Mouse (Mus musculus): ENCODE measurements around the gene Yy1.

Yy1 gene

DNA sequence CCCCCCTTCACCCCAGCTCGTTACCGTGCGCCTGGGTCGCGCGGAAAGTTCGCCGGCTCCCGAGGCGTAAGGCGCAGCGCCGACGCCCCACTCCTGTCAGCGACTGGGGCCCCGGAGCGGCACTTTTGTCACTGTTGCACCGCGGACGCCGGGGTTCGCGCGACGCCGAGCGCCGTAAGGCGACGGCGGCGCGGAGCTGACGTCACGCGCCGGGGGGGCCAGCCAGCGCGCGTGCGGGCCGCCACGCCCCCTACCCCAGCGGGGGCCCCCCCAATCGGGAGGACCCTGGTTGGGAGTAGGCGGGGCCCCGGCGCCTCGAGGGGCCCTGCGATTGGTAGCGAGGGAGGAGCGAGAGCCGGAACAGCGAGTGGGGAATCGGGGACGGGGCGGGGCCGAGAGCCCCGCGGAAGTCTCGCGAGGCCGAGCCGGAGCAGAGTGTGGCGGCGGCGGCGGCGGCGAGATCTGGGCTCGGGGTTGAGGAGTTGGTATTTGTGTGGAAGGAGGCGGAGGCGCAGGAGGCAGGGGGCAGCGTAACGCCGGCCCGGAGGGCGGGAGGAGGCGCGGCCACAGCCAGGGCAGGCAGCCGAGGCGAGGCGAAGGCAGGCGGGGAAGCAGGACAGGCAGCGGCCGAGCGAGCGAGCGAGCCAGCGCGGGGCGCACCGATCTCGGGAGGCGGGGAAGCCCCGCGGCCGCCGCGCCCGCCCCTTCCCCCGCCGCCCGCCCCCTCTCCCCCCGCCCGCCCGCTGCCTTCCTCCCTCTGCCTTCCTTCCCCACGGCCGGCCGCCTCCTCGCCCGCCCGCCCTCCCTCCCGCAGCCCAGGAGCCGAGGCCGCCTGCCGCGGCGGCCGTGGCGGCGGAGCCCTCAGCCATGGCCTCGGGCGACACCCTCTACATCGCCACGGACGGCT is at the start of gene Yy1:
Gene Yy1 (plus strand): TSS at position 428 of the 907 bp plus-strand sequence.
- peak; percentile 98 for DNase-seq

- no peak for DNase-seq
These were observed 46.8 kb upstream of the Yy1 start for GRCm38 (mm10) chr12:108745990-108746389.

GRCm38 (mm10) chr12:108749019-108749418 is 43.8 kb upstream of the Yy1 start:
- no peak for DNase-seq

- DNase-seq, result no peak
These were observed 43.3 kb upstream of the Yy1 start for GRCm38 (mm10) chr12:108749454-108749853.

DNA sequence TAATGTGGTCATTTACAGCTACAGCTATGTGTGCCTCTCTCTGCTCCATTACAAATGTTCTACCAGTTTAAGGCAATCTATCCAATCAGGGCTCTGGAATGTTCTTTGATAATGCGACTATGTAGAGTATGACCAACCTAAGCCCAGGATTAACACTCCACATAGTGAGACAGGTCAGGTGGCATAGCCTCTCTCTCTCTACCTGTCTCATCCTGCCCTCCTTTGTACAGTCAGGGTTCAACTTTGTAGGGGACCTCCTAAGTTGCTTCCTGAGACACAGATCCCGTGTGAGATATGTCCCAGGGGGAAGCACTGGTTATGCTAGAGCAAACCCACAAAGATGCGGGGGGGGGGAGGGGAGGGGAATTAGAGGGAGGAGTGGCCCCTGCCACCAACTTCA is 42.5 kb upstream of the Yy1 start:
- DNase-seq, result no peak

GRCm38 (mm10) chr12:108751790-108752189 is 41.0 kb upstream of the Yy1 start:
- peak in 1 of 2 experiments; percentile 37 for DNase-seq

GRCm38 (mm10) chr12:108755141-108755540 is 37.6 kb upstream of the Yy1 start:
- no peak for DNase-seq

DNA sequence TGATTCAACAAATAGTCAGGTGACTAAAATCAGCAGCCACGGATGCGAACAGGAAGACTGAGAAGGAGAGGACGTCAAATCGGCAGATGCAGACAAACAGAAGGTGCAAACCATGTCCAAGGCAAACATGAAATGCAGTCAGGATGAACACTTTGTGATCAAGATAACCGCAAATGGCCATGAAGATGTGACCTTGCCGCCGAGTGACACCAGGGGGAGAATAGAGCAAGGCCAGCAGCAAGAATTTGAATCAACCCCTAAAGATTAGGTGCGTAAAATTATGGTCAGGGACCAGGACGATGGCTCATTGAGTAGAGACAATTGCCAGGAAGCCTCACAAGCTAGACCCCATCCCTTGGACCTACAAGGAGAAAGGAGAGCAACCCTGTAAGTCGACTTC is 36.2 kb upstream of the Yy1 start:
- DNase-seq, result no peak

- peak; percentile 98 to 100 for DNase-seq
These were observed 35.0 kb upstream of the Yy1 start for GRCm38 (mm10) chr12:108757717-108758257.

DNA sequence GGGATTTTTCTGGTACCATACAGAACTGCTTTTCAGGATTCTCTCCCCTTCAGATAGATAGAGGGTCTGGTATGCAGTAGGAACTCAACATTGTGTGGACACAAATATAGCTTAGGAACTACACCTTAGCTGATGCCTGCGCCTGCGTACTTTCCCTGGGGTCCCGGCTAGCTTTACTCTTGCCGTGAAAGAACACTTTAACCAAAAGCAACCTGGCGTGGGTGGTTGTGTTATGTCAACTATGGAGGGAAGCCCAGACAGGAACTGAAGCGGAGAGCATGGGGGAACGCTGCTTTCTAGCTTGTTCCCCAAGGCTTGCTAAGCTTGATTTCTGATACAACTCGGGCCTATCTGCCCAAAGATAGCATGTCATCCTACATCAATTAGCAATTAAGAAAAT is 34.5 kb upstream of the Yy1 start:
- no peak for DNase-seq

- DNase-seq, result no peak
These were observed 34.1 kb upstream of the Yy1 start for GRCm38 (mm10) chr12:108758682-108759081.

DNA sequence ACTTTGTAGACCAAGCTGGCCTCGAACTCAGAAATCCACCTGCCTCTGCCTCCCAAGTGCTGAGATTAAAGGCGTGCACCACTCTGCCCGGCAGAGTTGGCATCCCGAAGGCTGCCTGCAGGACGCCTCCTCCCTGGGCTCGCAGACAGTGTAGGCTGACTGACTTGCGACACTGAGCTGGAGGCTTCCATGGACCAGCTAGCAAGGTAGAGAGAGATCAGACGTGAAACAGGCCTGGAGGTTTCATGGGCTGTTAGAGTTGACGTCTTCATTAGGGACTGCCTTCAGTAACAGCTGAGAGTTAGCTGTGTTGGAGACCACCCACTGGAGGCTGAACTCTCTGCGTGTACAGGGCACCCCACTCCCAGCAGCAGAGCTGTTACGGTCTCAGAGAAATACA is 33.5 kb upstream of the Yy1 start:
- no peak for DNase-seq

GRCm38 (mm10) chr12:108760016-108760415 is 32.8 kb upstream of the Yy1 start:
- no peak for DNase-seq

GRCm38 (mm10) chr12:108760500-108761020 is 32.2 kb upstream of the Yy1 start:
- no peak for DNase-seq

DNA sequence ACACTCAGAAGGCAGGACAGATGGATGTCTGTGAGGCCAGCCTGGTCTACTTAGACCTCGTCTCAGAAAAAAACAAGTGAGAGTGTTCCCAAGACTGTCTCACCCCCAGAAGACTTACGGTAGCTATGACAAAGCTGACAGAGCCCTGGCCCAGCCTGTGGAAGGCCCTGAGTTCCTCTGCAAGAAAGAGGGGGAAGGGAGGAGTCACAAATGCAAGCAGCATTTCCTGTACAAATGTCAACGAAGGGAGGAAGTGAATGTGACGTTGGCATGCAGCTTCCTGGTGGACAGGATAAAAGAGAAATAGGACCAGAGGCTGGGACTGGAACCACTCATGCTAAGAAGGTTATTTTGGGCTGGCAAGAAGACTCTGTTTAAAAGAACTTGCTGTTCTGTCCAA is 31.6 kb upstream of the Yy1 start:
- peak in 1 of 2 experiments; percentile 28 for DNase-seq

DNA sequence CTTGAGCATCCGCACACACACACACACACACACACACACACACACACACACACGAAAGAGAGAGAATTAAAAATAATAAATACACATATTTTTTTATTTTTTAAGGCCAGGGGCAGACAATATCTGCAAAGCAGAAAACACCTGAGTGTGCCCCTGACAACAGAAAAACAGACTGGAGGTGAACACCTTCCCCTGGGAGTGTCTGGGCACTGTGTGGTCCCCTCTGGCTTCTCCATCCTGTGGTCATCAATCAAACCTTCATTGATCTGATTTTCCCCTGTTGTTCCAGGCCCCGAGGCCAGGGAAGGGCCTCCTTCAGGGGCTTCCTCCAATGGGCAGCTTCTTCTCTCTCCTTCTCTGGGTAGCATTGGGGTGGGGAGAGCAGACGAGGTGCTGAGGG is 31.1 kb upstream of the Yy1 start:
- no peak for DNase-seq

DNA sequence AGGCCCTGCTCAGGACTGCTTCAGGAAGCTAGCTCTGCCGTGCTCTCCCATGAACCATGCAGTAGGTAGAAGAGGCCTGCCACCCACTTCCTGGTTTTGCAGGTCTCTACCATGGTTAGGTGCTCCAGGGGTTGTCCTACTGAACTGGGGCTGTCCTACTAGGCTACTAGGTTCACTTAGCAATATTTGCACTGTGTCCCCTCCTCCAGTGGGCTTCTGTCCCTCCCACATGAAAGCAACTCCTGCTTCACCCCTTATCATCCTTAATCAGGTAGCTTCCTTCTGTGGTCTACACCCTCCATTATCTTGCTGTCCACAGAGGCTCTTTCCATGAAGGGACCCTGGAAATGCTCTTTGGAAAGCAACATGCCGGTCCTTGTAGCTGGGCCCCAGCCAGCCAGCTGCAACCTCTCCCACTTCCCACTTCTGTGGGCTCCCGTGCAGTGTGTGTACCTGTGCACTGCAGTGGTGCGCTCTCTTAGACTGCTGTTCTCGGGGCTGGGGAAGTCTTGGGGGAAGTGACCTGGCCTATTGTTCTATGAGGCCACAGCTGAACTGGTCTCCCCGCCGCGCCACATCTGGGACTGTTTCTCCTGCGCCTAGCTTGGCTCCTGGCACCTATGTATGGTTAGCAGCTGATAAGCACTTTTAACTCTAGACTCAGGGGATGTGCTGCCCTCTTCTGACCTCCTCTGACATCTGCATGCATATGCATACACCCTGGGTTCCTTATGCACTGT is 29.5 kb upstream of the Yy1 start:
- DNase-seq, result no peak

GRCm38 (mm10) chr12:108764917-108765678 is 27.7 kb upstream of the Yy1 start:
- DNase-seq, result no peak

DNA sequence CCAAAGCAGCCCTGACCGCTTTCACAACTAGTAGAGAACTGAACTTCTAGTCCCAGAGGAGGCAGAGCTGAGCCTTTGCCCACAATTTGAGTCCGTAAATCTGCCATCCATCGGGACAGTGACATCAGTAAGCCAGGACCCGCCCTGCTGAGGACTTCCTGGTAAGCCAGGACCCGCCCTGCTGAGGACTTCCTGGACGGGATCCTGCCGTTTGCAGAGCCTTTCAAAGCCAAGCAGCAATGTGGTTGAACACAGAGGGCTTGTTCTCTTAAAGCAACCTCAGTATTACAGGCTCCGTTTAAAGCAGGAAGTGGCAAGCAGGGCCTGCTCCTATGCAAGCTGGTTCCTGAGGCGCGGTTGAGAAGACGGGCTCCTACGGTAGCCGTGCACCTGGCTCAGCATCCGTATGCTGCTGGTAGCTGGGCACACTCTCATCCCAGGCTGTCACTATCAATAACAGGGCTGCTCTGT is 27.0 kb upstream of the Yy1 start:
- peak; percentile 77 to 84 for DNase-seq

DNA sequence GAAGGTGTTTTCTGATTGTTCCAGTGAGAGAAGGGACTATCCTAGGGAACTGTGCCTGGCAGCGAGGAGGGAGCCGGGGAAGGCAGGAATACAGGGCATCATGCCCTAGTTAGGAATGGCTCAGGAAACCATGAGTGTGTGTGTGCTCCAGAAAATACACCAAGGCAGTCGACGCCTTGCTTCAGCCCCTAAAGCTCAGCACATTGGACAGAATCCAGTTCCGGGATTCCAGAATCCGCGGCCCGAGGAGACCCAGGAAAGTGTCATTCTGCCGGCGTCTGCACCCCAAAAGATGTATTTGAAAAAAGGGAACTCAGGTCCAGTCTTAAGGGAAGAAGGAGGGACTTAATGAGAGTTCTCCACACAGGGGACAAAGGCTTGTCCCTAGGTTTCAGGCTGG is 26.5 kb upstream of the Yy1 start:
- no peak for DNase-seq

DNA sequence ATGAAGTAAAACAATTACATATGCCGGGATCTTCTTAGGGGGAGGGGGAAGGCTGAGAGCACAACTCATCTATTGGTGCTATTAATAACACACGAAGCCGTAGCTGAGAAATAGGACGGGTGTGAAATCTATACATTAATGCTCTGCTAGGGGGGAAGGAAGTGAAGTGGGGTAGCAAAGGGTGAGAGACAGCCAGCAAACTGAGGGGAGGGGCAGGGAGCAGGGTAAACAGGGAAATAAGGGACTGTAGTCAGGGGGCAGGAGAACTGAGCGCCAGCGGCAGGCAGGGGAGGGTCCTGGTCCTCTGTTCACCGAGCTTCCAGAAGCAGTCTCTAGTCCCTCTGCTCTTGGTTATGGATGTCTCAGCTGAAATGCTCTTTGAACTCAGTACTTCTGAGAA is 25.9 kb upstream of the Yy1 start:
- no peak for DNase-seq

DNA sequence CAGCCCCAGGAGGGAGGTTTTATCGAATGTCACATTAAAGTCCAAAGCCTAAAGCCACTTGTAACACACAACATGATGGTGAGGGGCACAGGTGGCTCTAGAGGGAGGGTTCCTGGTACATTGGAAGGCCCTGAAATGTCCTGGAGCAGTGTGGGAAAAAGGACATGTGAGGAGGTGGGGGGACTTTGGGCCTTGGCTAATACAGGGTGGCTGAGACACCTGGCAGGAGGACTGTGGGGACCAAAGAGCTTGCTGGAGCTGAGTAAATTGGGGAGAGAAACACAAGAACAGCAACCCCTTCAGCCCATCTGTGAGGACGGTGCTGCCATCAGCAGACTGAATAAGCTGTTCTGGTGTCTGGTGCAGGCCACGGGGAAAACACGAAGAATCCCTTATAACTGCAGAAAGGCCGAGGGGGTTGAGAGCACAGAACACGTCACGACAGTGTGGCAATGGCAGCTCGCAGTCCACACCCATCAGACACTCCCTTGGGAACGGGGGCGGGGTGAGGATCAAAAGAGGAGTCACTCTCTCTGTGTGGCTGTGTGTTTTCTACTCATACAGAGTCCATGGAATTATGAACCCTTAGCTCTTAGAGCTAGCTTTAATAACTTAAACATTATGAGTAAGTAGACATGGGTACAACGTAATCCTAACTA is 24.4 kb upstream of the Yy1 start:
- no peak for DNase-seq
